Mouse (Mus musculus): ENCODE measurements around the gene Crlf3. TPM values are rescaled to one million over a fixed set of nuclear protein-coding genes. Genes with fewer than 3 reads are reported as not detected.

The Crlf3 gene
- polyA plus RNA-seq (2014; fragmentation: Illumina TruSeq; extraction: RNeasy Lipid Tissue Mini Kit (QIAGEN cat#74804); ENCODE audit: low read depth, low replicate concordance) = 13.8 TPM

DNA sequence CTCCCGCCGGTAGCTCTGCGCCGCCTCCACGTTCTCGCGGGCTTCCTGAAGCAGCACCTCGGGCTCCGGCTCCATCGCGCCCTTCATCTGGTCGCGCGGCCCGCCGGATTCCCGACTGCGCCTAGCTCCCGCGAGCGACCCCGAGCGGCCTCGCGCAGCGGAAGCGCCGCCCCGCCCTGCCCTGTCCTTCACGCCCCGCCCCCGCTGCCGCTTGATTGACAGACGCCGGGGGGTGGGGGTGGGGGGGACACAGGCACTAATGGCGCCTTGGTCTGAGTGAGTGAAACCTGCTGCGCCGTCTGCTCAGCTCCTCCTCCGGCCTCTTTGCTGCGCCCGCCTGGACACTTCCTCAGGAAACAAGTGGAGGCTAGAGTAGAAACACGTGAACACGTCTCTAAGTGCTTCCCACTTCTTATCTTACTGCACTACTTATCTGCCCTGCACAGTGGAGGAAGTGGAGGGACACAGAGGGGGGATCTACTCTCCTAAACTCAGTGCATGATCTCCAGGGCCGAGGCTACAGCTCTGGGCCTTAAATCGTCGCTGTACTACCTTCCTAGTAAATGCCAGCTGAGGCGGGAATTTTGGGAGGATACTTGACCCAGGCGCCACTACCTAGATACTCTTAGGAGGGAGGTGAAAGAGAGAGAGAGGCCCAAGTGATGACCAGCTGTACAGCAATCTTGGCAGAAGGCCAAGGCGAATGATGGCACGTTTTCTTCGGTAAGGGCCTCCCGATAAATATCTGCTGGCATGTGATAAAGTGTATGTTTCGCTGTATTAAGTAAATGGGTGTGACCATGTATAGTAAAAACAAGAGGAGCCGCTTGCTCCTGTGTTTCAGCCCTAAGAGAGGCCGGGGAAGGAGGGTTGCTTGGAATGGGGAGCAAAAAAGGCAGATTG is at the start of gene Crlf3:
TSS of gene Crlf3 (minus strand) at position 166 of the 903 bp plus-strand sequence.

DNA sequence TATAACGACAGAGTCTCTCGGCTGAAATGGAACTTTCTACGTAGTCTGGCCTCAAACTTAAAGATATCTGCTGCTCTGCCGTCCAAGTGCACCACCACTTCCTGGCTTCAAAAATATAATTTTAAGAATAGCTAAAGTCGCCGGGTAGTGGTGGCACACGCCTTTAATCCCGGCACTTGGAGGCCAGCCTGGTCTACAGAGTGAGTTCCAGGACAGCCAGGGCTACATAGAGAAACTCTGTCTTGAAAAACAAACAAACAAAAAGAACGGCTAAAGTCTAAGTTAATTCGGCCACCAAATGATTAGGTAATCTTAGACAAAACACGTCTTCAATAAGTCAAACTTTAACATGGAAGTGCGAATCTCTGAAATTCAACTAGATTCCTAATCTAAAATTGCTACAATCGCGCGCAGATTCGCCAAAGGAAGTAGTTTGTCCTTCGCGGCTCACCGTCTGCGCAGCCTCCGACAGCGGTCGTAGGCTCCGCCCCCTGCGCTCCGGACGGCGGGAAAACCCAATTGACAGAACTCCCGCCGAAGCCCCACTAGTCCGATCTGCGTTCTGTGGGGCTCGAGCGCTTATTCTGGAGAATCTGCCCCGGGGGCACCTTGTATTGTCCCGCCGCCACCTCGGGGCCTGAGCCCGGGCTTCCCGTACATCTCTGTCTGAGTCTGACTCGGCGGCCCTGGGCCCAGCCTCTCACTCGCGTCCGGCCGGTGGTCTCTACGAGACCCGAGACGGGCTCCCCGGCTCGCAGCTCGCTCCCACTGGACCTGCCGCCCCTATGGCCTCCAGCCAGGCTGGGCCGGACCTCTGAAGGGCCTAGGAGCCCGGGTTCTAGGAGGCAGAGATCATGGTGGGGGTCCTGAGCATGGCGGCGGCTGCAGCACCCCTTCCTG is 8.4 kb upstream of the Crlf3 start, which contains the start of gene Atad5:
TSS of gene Atad5 (plus strand) at position 484 of the 900 bp plus-strand sequence.

Other genes starting within 250 kb of the Crlf3 start
- 64.8 TPM for gene Utp6, start 118.6 kb downstream of the Crlf3 start, polyA plus RNA-seq (2014; fragmentation: Illumina TruSeq; extraction: RNeasy Lipid Tissue Mini Kit (QIAGEN cat#74804); ENCODE audit: low read depth, low replicate concordance)
- gene Suz12, start 87.9 kb downstream of the Crlf3 start, polyA plus RNA-seq (2014; fragmentation: Illumina TruSeq; extraction: RNeasy Lipid Tissue Mini Kit (QIAGEN cat#74804); ENCODE audit: low read depth, low replicate concordance) = 110 TPM
- 2.5 TPM for gene Atad5, start 8.4 kb upstream of the Crlf3 start, polyA plus RNA-seq (2014; fragmentation: Illumina TruSeq; extraction: RNeasy Lipid Tissue Mini Kit (QIAGEN cat#74804); ENCODE audit: low read depth, low replicate concordance)
- gene Tefm, start 61.2 kb upstream of the Crlf3 start, polyA plus RNA-seq (2014; fragmentation: Illumina TruSeq; extraction: RNeasy Lipid Tissue Mini Kit (QIAGEN cat#74804); ENCODE audit: low read depth, low replicate concordance) = 31.1 TPM
- 10.6 TPM for gene Adap2, start 73.1 kb upstream of the Crlf3 start, polyA plus RNA-seq (2014; fragmentation: Illumina TruSeq; extraction: RNeasy Lipid Tissue Mini Kit (QIAGEN cat#74804); ENCODE audit: low read depth, low replicate concordance)
- 5.6 TPM for gene Rnf135, start 102.9 kb upstream of the Crlf3 start, polyA plus RNA-seq (2014; fragmentation: Illumina TruSeq; extraction: RNeasy Lipid Tissue Mini Kit (QIAGEN cat#74804); ENCODE audit: low read depth, low replicate concordance)
- gene Rhot1, start 128.0 kb upstream of the Crlf3 start, polyA plus RNA-seq (2014; fragmentation: Illumina TruSeq; extraction: RNeasy Lipid Tissue Mini Kit (QIAGEN cat#74804); ENCODE audit: low read depth, low replicate concordance) = 111 TPM
- 0.57 TPM for gene Rhbdl3, start 219.9 kb upstream of the Crlf3 start, polyA plus RNA-seq (2014; fragmentation: Illumina TruSeq; extraction: RNeasy Lipid Tissue Mini Kit (QIAGEN cat#74804); ENCODE audit: low read depth, low replicate concordance)

Data from kidney, adult 10 weeks (tissue).